Mouse (Mus musculus) myocyte (in vitro differentiated cells): ENCODE measurements at regions not wholly inside any gene's neighbourhood (a gene's known extent, or its start where the extent isn't known, plus 50 kb on each side); places are given as distances from the start of the nearest gene placed in this dataset.

Experiments
- E2F4 ChIP-seq: IDR thresholded peaks from one replicate; pipeline ENCODE4 v1.6.1; 2011; ENCODE audit warnings: mild to moderate bottlenecking, control low read depth, moderate library complexity; ENCODE audit not compliant: insufficient read depth
- MAX ChIP-seq: IDR thresholded peaks from one replicate; pipeline ENCODE4 v1.6.1; 2011; ENCODE audit warnings: low read depth, mild to moderate bottlenecking, control low read depth
- MYOD1 ChIP-seq, 3 experiments: IDR thresholded peaks; one replicate each; pipeline ENCODE4 v1.6.1; 2011; ENCODE audit warnings: control low read depth in 2 of 3, low read depth in 2 of 3, mild to moderate bottlenecking in 2 of 3, moderate library complexity in 1 of 3; ENCODE audit not compliant: insufficient read length in 2 of 3, control insufficient read depth in 1 of 3
- POLR2A ChIP-seq: IDR thresholded peaks from one replicate; pipeline ENCODE4 v1.6.1; 2011; ENCODE audit warnings: low read depth, mild to moderate bottlenecking, control low read depth, moderate library complexity; ENCODE audit not compliant: insufficient read length
- POLR2AphosphoS2 ChIP-seq: IDR thresholded peaks from one replicate; pipeline ENCODE4 v1.6.1; 2011; ENCODE audit warnings: low read depth, control low read depth; ENCODE audit not compliant: insufficient read length

- no peak for TF ChIP-seq POLR2AphosphoS2
- no peak for TF ChIP-seq POLR2A
- no peak for TF ChIP-seq MYOD1 (IDR thresholded peaks at IDR 0.05; ENCODE audit: control insufficient read depth in 1 of 3, insufficient read length in 2 of 3, low read depth in 2 of 3)
- TF ChIP-seq MAX = no peak
- no peak for TF ChIP-seq E2F4
Measured at GRCm38 (mm10) chr1:73140557-73141345, 125.0 kb upstream of the Tnp1 start.
